Mouse (Mus musculus): ENCODE data around the gene Traf3ip2.

Traf3ip2 gene

GRCm38 (mm10) chr10:39674766-39675165 lies 62.0 kb downstream of the Traf3ip2 start:
- peak; percentile 78 for DNase-seq (ENCODE audit: low read depth, low spot score)

- no peak for DNase-seq (ENCODE audit: low read depth, low spot score)
Measured at GRCm38 (mm10) chr10:39678199-39678791, 65.6 kb downstream of the Traf3ip2 start.

GRCm38 (mm10) chr10:39681014-39681413 lies 68.3 kb downstream of the Traf3ip2 start:
- no peak for DNase-seq (ENCODE audit: low read depth, low spot score)

- no peak for DNase-seq (ENCODE audit: low read depth, low spot score)
Measured at GRCm38 (mm10) chr10:39682556-39682955, 69.8 kb downstream of the Traf3ip2 start.

GRCm38 (mm10) chr10:39683481-39683880 lies 70.7 kb downstream of the Traf3ip2 start:
- DNase-seq (ENCODE audit: low read depth, low spot score): no peak

GRCm38 (mm10) chr10:39686811-39687210 lies 74.1 kb downstream of the Traf3ip2 start:
- no peak for DNase-seq (ENCODE audit: low read depth, low spot score)

GRCm38 (mm10) chr10:39687851-39688250 lies 75.1 kb downstream of the Traf3ip2 start:
- no peak for DNase-seq (ENCODE audit: low read depth, low spot score)

GRCm38 (mm10) chr10:39691351-39692064 lies 78.8 kb downstream of the Traf3ip2 start:
- DNase-seq (ENCODE audit: low read depth, low spot score): no peak

GRCm38 (mm10) chr10:39692152-39692551 lies 79.4 kb downstream of the Traf3ip2 start:
- no peak for DNase-seq (ENCODE audit: low read depth, low spot score)
